Mouse (Mus musculus) liver, adult 2 months (tissue): ENCODE data around the gene Ddx51. TPM values are rescaled to one million over a fixed set of nuclear protein-coding genes. Genes with fewer than 3 reads are reported as not detected.
A peak's percentile ranks its signal among the peaks of the same experiment; 100 is the strongest.

ENCODE experiments used
- DNase-seq: peaks from one replicate; pipeline ENCODE4 v3.0.0-alpha.2; 2011; ENCODE audit warnings: low read depth, low spot score; ENCODE audit errors: extremely low read depth
- H3K27ac ChIP-seq: fragments of 200-500 bp; replicated peaks from 2 replicates; pipeline ENCODE4 v1.5.1; 2012; ENCODE audit warnings: low read depth, mild to moderate bottlenecking, control low read depth, inconsistent platforms, low read length; ENCODE audit not compliant: insufficient read depth
- H3K27me3 ChIP-seq: fragments of 200-500 bp; 2 replicates; pipeline ENCODE4 v1.6.1; 2012; ENCODE audit warnings: mild to moderate bottlenecking, moderate library complexity, low read length, inconsistent platforms; ENCODE audit not compliant: control insufficient read depth, insufficient read depth
- H3K36me3 ChIP-seq: fragments of 200-500 bp; 2 replicates; pipeline ENCODE4 v1.6.1; 2012; ENCODE audit warnings: low read length, inconsistent platforms; ENCODE audit not compliant: control insufficient read depth, insufficient read depth
- H3K4me1 ChIP-seq: fragments of 200-500 bp; 2 replicates; pipeline ENCODE4 v1.6.1; 2011; ENCODE audit warnings: low read length; ENCODE audit not compliant: control insufficient read depth, insufficient read depth
- H3K4me3 ChIP-seq: fragments of 200-500 bp; 2 replicates; pipeline ENCODE4 v1.5.1; 2011; ENCODE audit warnings: low read depth, mild to moderate bottlenecking, control low read depth, low read length, moderate library complexity; ENCODE audit not compliant: insufficient read depth
- H3K79me2 ChIP-seq: fragments of 200-500 bp; 2 replicates; pipeline ENCODE4 v1.6.1; 2012; ENCODE audit warnings: inconsistent platforms, mild to moderate bottlenecking, low read length, moderate library complexity; ENCODE audit not compliant: control insufficient read depth, insufficient read depth
- H3K9ac ChIP-seq: fragments of 200-500 bp; 2 replicates; pipeline ENCODE4 v1.6.1; 2012; ENCODE audit warnings: low read depth, mild to moderate bottlenecking, control low read depth, inconsistent platforms, low read length
- CTCF ChIP-seq: fragments of 200-500 bp; IDR thresholded peaks from 2 replicates; pipeline ENCODE4 v1.5.1; 2011; ENCODE audit warnings: low read depth, low read length, control low read depth
- POLR2A ChIP-seq: fragments of 200-500 bp; IDR thresholded peaks from 2 replicates; pipeline ENCODE4 v1.6.1; 2011; ENCODE audit warnings: low read length, control low read depth; ENCODE audit not compliant: insufficient read depth; ENCODE audit errors: extremely low read depth
- WGBS: fragments of 180-500 bp; shearing (Covaris S2); methylation state at CpG from one replicate; pipeline ENCODE4 v1.1.7; 2018; 5-methylcytosine and 5-hydroxymethylcytosine counted together
- polyA plus RNA-seq: library from polyadenylated mRNA; depleted of rRNA; stranded (reverse); fragments of >200 nt; gene quantifications from 2 replicates; pipeline ENCODE4 v1.2.3, GENCODE M21; 2012
- total RNA-seq: library from RNA; depleted of rRNA; stranded (reverse); fragments of >200 nt; gene quantifications from 2 replicates; pipeline ENCODE4 v1.2.3, GENCODE M21; 2014

Gene Ddx51
- total and polyA plus RNA-seq, 2 experiments: 2.4 to 12.2 TPM

GRCm38 (mm10) chr5:110624319-110624718 is 28.9 kb upstream of the Ddx51 start:
- Histone ChIP-seq H3K36me3 (no peaks in the 10 kb centered on the region), H3K4me1 (no peaks in the 10 kb centered on the region), H3K27me3 (no peaks in the 10 kb centered on the region), H3K27ac (no peak overlapping the region), H3K9ac (no peak overlapping the region), H3K79me2 (no peaks in the 10 kb centered on the region), H3K4me3 (no peak overlapping the region)
- DNase-seq: no peak
- 79% methylated on average over 2 of the region's 2 CpGs for WGBS
- TF ChIP-seq POLR2A: no peak
- TF ChIP-seq CTCF: no peak

DNA sequence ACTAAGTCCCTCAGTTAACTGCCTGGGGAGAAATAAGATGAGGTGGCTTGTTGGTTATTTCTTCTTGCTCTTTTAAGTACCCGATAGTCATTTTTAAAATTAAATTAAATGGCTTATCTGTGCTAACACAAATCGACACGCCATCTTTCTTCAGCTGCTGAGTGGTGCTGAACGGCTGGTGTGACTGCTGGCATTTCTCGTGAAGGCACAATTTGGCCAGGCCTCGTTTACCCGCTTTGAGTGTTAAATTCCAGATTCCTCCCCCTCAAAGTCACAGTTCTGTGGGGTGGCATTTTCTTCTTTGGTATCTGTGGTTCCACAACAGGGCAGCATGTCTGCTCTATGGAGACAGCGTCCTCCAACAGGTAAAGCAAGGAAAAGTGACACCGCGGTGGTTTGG is 25.9 kb upstream of the Ddx51 start:
- DNase-seq: no peak
- Histone ChIP-seq H3K27ac (no peak overlapping the region), H3K27me3 (no peaks in the 10 kb centered on the region), H3K9ac (no peak overlapping the region), H3K79me2 (no peaks in the 10 kb centered on the region), H3K36me3 (no peaks in the 10 kb centered on the region), H3K4me3 (no peak overlapping the region), H3K4me1 (no peaks in the 10 kb centered on the region)
- TF ChIP-seq CTCF (no peak), POLR2A (no peak)
- 80% methylated on average over 10 of the region's 10 CpGs for WGBS

- no peak for TF ChIP-seq POLR2A
- TF ChIP-seq CTCF: no peak
- no peaks in the 10 kb centered on the region for H3K79me2 ChIP-seq
- DNase-seq: no peak
- 35% methylated on average over 19 of the region's 19 CpGs for WGBS
- H3K4me3 ChIP-seq: no peak overlapping the region
- no peaks in the 10 kb centered on the region for H3K36me3 ChIP-seq
- H3K27ac ChIP-seq: no peak overlapping the region
- H3K27me3 ChIP-seq: no peaks in the 10 kb centered on the region
- H3K9ac ChIP-seq: no peak overlapping the region
- H3K4me1 ChIP-seq: no peaks in the 10 kb centered on the region
Observed at GRCm38 (mm10) chr5:110628156-110628555, 25.1 kb upstream of the Ddx51 start.

GRCm38 (mm10) chr5:110629525-110630120 is 23.6 kb upstream of the Ddx51 start:
- Histone ChIP-seq H3K36me3 (no peaks in the 10 kb centered on the region), H3K4me1 (no peaks in the 10 kb centered on the region), H3K4me3 (no peak overlapping the region), H3K27me3 (no peaks in the 10 kb centered on the region), H3K9ac (no peak overlapping the region), H3K27ac (no peak overlapping the region), H3K79me2 (no peaks in the 10 kb centered on the region)
- TF ChIP-seq CTCF: no peak
- TF ChIP-seq POLR2A: no peak
- peak; percentile 5 for DNase-seq
- 73% methylated on average over 2 of the region's 2 CpGs for WGBS

- H3K27ac ChIP-seq: no peak overlapping the region
- H3K4me1 ChIP-seq: 0 out of 2 replicates have a peak, but pooled peaks cover 1% of the 10 kb centered on the region
- peak; percentile 25 for DNase-seq
- no peak overlapping the region for H3K4me3 ChIP-seq
- no peaks in the 10 kb centered on the region for H3K79me2 ChIP-seq
- WGBS: 37% methylated on average over 6 of the region's 6 CpGs
- no peaks in the 10 kb centered on the region for H3K27me3 ChIP-seq
- TF ChIP-seq POLR2A: no peak
- peak; percentile 50 for TF ChIP-seq CTCF
- no peaks in the 10 kb centered on the region for H3K36me3 ChIP-seq
- no peak overlapping the region for H3K9ac ChIP-seq
Observed at GRCm38 (mm10) chr5:110635951-110636707, 17.1 kb upstream of the Ddx51 start.
